Mouse (Mus musculus) spleen, adult 2 months (tissue): ENCODE results near the gene Gpr146. TPM values are rescaled to one million over a fixed set of nuclear protein-coding genes. Genes with fewer than 3 reads are reported as not detected.

Experiments
- DNase-seq, 2 experiments: peaks; one replicate each; pipeline versions ENCODE4 v3.0.0 to v3.0.0-alpha.2; 2012 to 2021; ENCODE audit warnings: low spot score in 2 of 2, low read depth in 1 of 2
- H3K27ac ChIP-seq: fragments of 200-500 bp; 2 replicates; pipeline ENCODE4 v1.5.1; 2012; ENCODE audit warnings: low read length, inconsistent platforms; ENCODE audit not compliant: insufficient read depth
- H3K27me3 ChIP-seq: fragments of 200-500 bp; 2 replicates; pipeline ENCODE4 v1.6.1; 2012; ENCODE audit warnings: mild to moderate bottlenecking, moderate library complexity, low read length, inconsistent platforms; ENCODE audit not compliant: control insufficient read depth, insufficient read depth
- H3K36me3 ChIP-seq: fragments of 200-500 bp; 2 replicates; pipeline ENCODE4 v1.6.1; 2012; ENCODE audit warnings: mild to moderate bottlenecking, low read length, inconsistent platforms; ENCODE audit not compliant: control insufficient read depth, insufficient read depth
- H3K4me1 ChIP-seq: fragments of 200-500 bp; 2 replicates; pipeline ENCODE4 v1.6.1; 2011; ENCODE audit warnings: inconsistent platforms; ENCODE audit not compliant: control insufficient read depth, insufficient read depth, insufficient read length
- H3K4me3 ChIP-seq: fragments of 200-500 bp; 2 replicates; pipeline ENCODE4 v1.5.1; 2011; ENCODE audit warnings: mild to moderate bottlenecking, inconsistent platforms; ENCODE audit not compliant: insufficient read depth, insufficient read length; ENCODE audit errors: extremely low read depth
- CTCF ChIP-seq: fragments of 200-500 bp; IDR thresholded peaks from 2 replicates; pipeline ENCODE4 v1.5.1; 2011; ENCODE audit warnings: mild to moderate bottlenecking, inconsistent platforms; ENCODE audit not compliant: insufficient read depth, insufficient read length, insufficient replicate concordance; ENCODE audit errors: extremely low read depth
- POLR2A ChIP-seq: fragments of 200-500 bp; IDR thresholded peaks from 2 replicates; pipeline ENCODE4 v1.6.1; 2011; ENCODE audit warnings: low read depth, low read length, inconsistent platforms
- WGBS: fragments of 180-500 bp; shearing (Covaris S2); methylation state at CpG from one replicate; pipeline ENCODE4 v1.1.7; 2018; 5-methylcytosine and 5-hydroxymethylcytosine counted together
- polyA plus RNA-seq: library from polyadenylated mRNA; depleted of rRNA; stranded (reverse); fragments of >200 nt; gene quantifications from 2 replicates; pipeline ENCODE4 v1.2.3, GENCODE M21; 2012

The Gpr146 gene
- polyA plus RNA-seq, 1 experiment = 32.2 TPM

GRCm38 (mm10) chr5:139337826-139338370 lies 39.6 kb upstream of the Gpr146 start:
- Histone ChIP-seq H3K4me3 (no peak overlapping the region), H3K4me1 (no peaks in the 10 kb centered on the region), H3K27ac (no peak overlapping the region), H3K36me3 (peaks cover 28% of the 10 kb centered on the region), H3K27me3 (no peaks in the 10 kb centered on the region)
- TF ChIP-seq POLR2A (no peak), CTCF (no peak)
- WGBS = 64% methylated on average over 13 of the region's 13 CpGs
- DNase-seq = no peak

- no peak for TF ChIP-seq POLR2A
- TF ChIP-seq CTCF = no peak
- WGBS = 81% methylated on average over 3 of the region's 3 CpGs
- Histone ChIP-seq H3K4me1 (no peaks in the 10 kb centered on the region), H3K36me3 (peaks cover 28% of the 10 kb centered on the region), H3K27me3 (no peaks in the 10 kb centered on the region), H3K27ac (no peak overlapping the region), H3K4me3 (no peak overlapping the region)
- DNase-seq = no peak
Measured at GRCm38 (mm10) chr5:139338403-139338802, 39.1 kb upstream of the Gpr146 start.

GRCm38 (mm10) chr5:139338891-139339290 lies 38.6 kb upstream of the Gpr146 start:
- TF ChIP-seq CTCF (no peak), POLR2A (no peak)
- H3K4me3 ChIP-seq = no peak overlapping the region
- no peaks in the 10 kb centered on the region; the same call in 1 of the 2 replicates for H3K4me1 ChIP-seq
- no peak overlapping the region for H3K27ac ChIP-seq
- H3K27me3 ChIP-seq = no peaks in the 10 kb centered on the region
- 93% methylated on average over 11 of the region's 11 CpGs for WGBS
- no peak for DNase-seq
- H3K36me3 ChIP-seq = peaks cover 28% of the 10 kb centered on the region

- H3K4me1 ChIP-seq = peaks cover 7% of the 10 kb centered on the region; the same call in 1 of the 2 replicates
- peaks cover 20% of the 10 kb centered on the region for H3K36me3 ChIP-seq
- no peak overlapping the region for H3K27ac ChIP-seq
- H3K4me3 ChIP-seq = peak overlapping the region; percentile 99
- TF ChIP-seq CTCF (peak; percentile 85), POLR2A (no peak)
- 9% methylated on average over 12 of the region's 12 CpGs for WGBS
- peak; percentile 62 to 71 for DNase-seq
- no peaks in the 10 kb centered on the region for H3K27me3 ChIP-seq
Measured at GRCm38 (mm10) chr5:139344021-139344686, 33.3 kb upstream of the Gpr146 start.

- peak overlapping the region; percentile 99 for H3K4me3 ChIP-seq
- peak; percentile 75 to 91 for DNase-seq
- H3K27ac ChIP-seq = peak overlapping the region; percentile 69
- under 1% methylated on average over 33 of the region's 33 CpGs for WGBS
- H3K4me1 ChIP-seq = peaks cover 7% of the 10 kb centered on the region; the same call in 1 of the 2 replicates
- peaks cover 16% of the 10 kb centered on the region for H3K36me3 ChIP-seq
- no peak for TF ChIP-seq CTCF
- peak; percentile 51 for TF ChIP-seq POLR2A
- no peaks in the 10 kb centered on the region for H3K27me3 ChIP-seq
Measured at GRCm38 (mm10) chr5:139344687-139345363, 32.7 kb upstream of the Gpr146 start.

- DNase-seq = no peak
- Histone ChIP-seq H3K4me3 (no peak overlapping the region; the same call in 1 of the 2 replicates), H3K27ac (no peak overlapping the region), H3K36me3 (peaks cover 13% of the 10 kb centered on the region), H3K27me3 (no peaks in the 10 kb centered on the region), H3K4me1 (peaks cover 7% of the 10 kb centered on the region; the same call in 1 of the 2 replicates)
- TF ChIP-seq CTCF (no peak), POLR2A (no peak)
- 11% methylated on average over 5 of the region's 5 CpGs for WGBS
Measured at GRCm38 (mm10) chr5:139345364-139345714, 32.2 kb upstream of the Gpr146 start.
